ENCODE assay signal across 10 mouse cellular contexts in genomic region chr3:30515795-30516170, GRCm38 (mm10). TPM values are rescaled to one million over a fixed set of nuclear protein-coding genes. Genes with fewer than 3 reads are reported as not detected.
DNase-seq lines count a peak whose midpoint lies in the region; ATAC-seq and TF ChIP-seq lines count a peak whose summit lies in the region.
"Had no signal": no experiment of that assay in that cellular context is flagged by ENCODE, and none has a peak within 500 bp of the region (broad histone marks: within the 10 kb centered on the region; RNA-seq: fewer than 3 reads in every experiment).

No protein-coding gene starts in this region.

- peaks cover 33% of the 10 kb centered on the region for H3K27me3 ChIP-seq in hindbrain, embryonic 11.5 days (ENCODE audit: control insufficient read depth, insufficient read depth, low read length)
- peaks cover 47% of the 10 kb centered on the region for H3K27me3 ChIP-seq in hindbrain, postnatal 0 days (ENCODE audit: insufficient read depth, low read length)
- H3K27me3 ChIP-seq in embryonic facial prominence, embryonic 10.5 days (replicated peaks; ENCODE audit: low read depth, poor library complexity, severe bottlenecking), result peaks cover 62% of the 10 kb centered on the region
- peaks cover 54% of the 10 kb centered on the region for H3K27me3 ChIP-seq in forebrain, embryonic 15.5 days
- peaks cover 55% of the 10 kb centered on the region for H3K27me3 ChIP-seq in midbrain, embryonic 13.5 days

- H3K36me3 ChIP-seq in hindbrain, embryonic 11.5 days (ENCODE audit: control insufficient read depth, insufficient read depth, low read length), result no peaks in the 10 kb centered on the region
- no peaks in the 10 kb centered on the region for H3K36me3 ChIP-seq in hindbrain, postnatal 0 days (ENCODE audit: insufficient read depth, low read length)
- no peaks in the 10 kb centered on the region for H3K36me3 ChIP-seq in embryonic facial prominence, embryonic 10.5 days (replicated peaks)
- H3K36me3 ChIP-seq in forebrain, embryonic 15.5 days, result no peaks in the 10 kb centered on the region
- no peaks in the 10 kb centered on the region for H3K36me3 ChIP-seq in midbrain, embryonic 13.5 days
- H3K36me3 ChIP-seq: G1E had no signal

- H3K4me3 ChIP-seq in hindbrain, embryonic 11.5 days (ENCODE audit: low read depth, low read length), result no peak overlapping the region
- no peak overlapping the region for H3K4me3 ChIP-seq in hindbrain, postnatal 0 days (ENCODE audit: low read length)
- H3K4me3 ChIP-seq in embryonic facial prominence, embryonic 10.5 days, result peak overlapping the region; percentile 65
- H3K4me3 ChIP-seq in forebrain, embryonic 15.5 days, result no peak overlapping the region
- H3K4me3 ChIP-seq in midbrain, embryonic 13.5 days (replicated peaks), result no peak overlapping the region; the same call in 1 of the 2 replicates

- WGBS in hindbrain, embryonic 11.5 days, result 7% methylated on average over 9 of the region's 9 CpGs
- 15% methylated on average over 9 of the region's 9 CpGs for WGBS in hindbrain, postnatal 0 days
- 7% methylated on average over 9 of the region's 9 CpGs for WGBS in embryonic facial prominence, embryonic 10.5 days
- 15% methylated on average over 9 of the region's 9 CpGs for WGBS in forebrain, embryonic 15.5 days
- WGBS in midbrain, embryonic 13.5 days, result 10% methylated on average over 9 of the region's 9 CpGs

- 0 out of 2 replicates have a peak overlapping the region, but pooled peaks have one; percentile 85 for H3K4me2 ChIP-seq in hindbrain, embryonic 11.5 days (replicated peaks; ENCODE audit: low read depth, low read length)
- no peak overlapping the region for H3K4me2 ChIP-seq in hindbrain, postnatal 0 days (ENCODE audit: low read depth, low read length)
- H3K4me2 ChIP-seq in forebrain, embryonic 15.5 days (replicated peaks), result peak overlapping the region; percentile 40; the same call in 1 of the 2 replicates
- H3K4me2 ChIP-seq in midbrain, embryonic 13.5 days (replicated peaks), result peak overlapping the region; percentile 76

- ATAC-seq in hindbrain, embryonic 11.5 days (ENCODE audit: low FRiP score), result no peak
- ATAC-seq in hindbrain, postnatal 0 days, result no peak
- no peak for ATAC-seq in forebrain, embryonic 15.5 days (replicated peaks)
- ATAC-seq in midbrain, embryonic 13.5 days, result no peak
- ATAC-seq: liver, postnatal 0 days had no signal

- H3K27ac ChIP-seq in hindbrain, embryonic 11.5 days (ENCODE audit: low read depth, low read length), result no peak overlapping the region
- no peak overlapping the region for H3K27ac ChIP-seq in hindbrain, postnatal 0 days
- H3K27ac ChIP-seq in embryonic facial prominence, embryonic 10.5 days (replicated peaks), result no peak overlapping the region; the same call in 1 of the 2 replicates
- H3K27ac ChIP-seq in forebrain, embryonic 15.5 days (replicated peaks), result no peak overlapping the region
- no peak overlapping the region for H3K27ac ChIP-seq in midbrain, embryonic 13.5 days

- no peaks in the 10 kb centered on the region for H3K9me3 ChIP-seq in hindbrain, embryonic 11.5 days (ENCODE audit: control insufficient read depth, low read length)
- H3K9me3 ChIP-seq in hindbrain, postnatal 0 days (ENCODE audit: low read length), result no peaks in the 10 kb centered on the region
- no peaks in the 10 kb centered on the region for H3K9me3 ChIP-seq in embryonic facial prominence, embryonic 10.5 days
- no peaks in the 10 kb centered on the region for H3K9me3 ChIP-seq in forebrain, embryonic 15.5 days
- no peaks in the 10 kb centered on the region for H3K9me3 ChIP-seq in midbrain, embryonic 13.5 days

- no peak for TF ChIP-seq CTCF in hindbrain, postnatal 0 days (IDR thresholded peaks at IDR 0.05; ENCODE audit: low read depth)

- H3K9ac ChIP-seq in hindbrain, embryonic 11.5 days (ENCODE audit: low read depth, low read length), result no peak overlapping the region
- no peak overlapping the region for H3K9ac ChIP-seq in hindbrain, postnatal 0 days (replicated peaks; ENCODE audit: low read length)
- H3K9ac ChIP-seq in forebrain, embryonic 15.5 days (replicated peaks), result no peak overlapping the region
- no peak overlapping the region for H3K9ac ChIP-seq in midbrain, embryonic 13.5 days (replicated peaks)
- H3K9ac ChIP-seq: liver, postnatal 0 days had no signal

- no peaks in the 10 kb centered on the region; the same call in 1 of the 2 replicates for H3K4me1 ChIP-seq in hindbrain, embryonic 11.5 days (replicated peaks; ENCODE audit: control insufficient read depth, insufficient read depth, low read length)
- 0 out of 2 replicates have a peak, but pooled peaks cover 4% of the 10 kb centered on the region for H3K4me1 ChIP-seq in hindbrain, postnatal 0 days (ENCODE audit: insufficient read depth, low read length)
- peaks cover 56% of the 10 kb centered on the region for H3K4me1 ChIP-seq in embryonic facial prominence, embryonic 10.5 days
- H3K4me1 ChIP-seq in forebrain, embryonic 15.5 days, result peaks cover 20% of the 10 kb centered on the region
- H3K4me1 ChIP-seq in midbrain, embryonic 13.5 days (replicated peaks), result peaks cover 23% of the 10 kb centered on the region

- DNase-seq in hindbrain, embryonic 11.5 days (ENCODE audit: low spot score), result no peak
- DNase-seq in hindbrain, postnatal 0 days (ENCODE audit: low spot score), result no peak
- DNase-seq in embryonic facial prominence, embryonic 10.5 days (ENCODE audit: low spot score), result no peak
- DNase-seq in cerebellum, adult 9-11 months, result no peak
- DNase-seq in spleen, adult 18-20 months, result no peak
- DNase-seq: layer of hippocampus, adult 9-11 months had no signal

RNA-seq across cellular contexts. Expression of gene Mecom, which starts 32.0 kb away (rescaled TPM):
- polyA plus RNA-seq in hindbrain, embryonic 11.5 days (2014; fragmentation: Nextera tagmentation; extraction: Ambion mirVana), result 40.2 and 44.3 TPM in 2 replicates
- 6.9 and 8.3 TPM in 2 replicates for total RNA-seq in hindbrain, postnatal 0 days (2014; rRNA removed)
- 4.1 and 4.5 TPM in 2 replicates for polyA plus RNA-seq in hindbrain, postnatal 0 days (2015; fragmentation: Nextera tagmentation; extraction: Ambion mirVana)
- 52.0 and 53.0 TPM in 2 replicates for polyA plus RNA-seq in embryonic facial prominence, embryonic 10.5 days (2016; fragmentation: Nextera tagmentation; extraction: Ambion mirVana)
- polyA plus RNA-seq in forebrain, embryonic 15.5 days (2015; fragmentation: Nextera tagmentation; extraction: Ambion mirVana), result 2.2 and 2.4 TPM in 2 replicates
- 11.1 and 13.4 TPM in 2 replicates for polyA plus RNA-seq in midbrain, embryonic 13.5 days (2015; fragmentation: Nextera tagmentation; extraction: Ambion mirVana)
- polyA plus RNA-seq: G1E had no signal
